Mouse (Mus musculus) stomach, embryonic 14.5 days (tissue): ENCODE data around the gene Tnfrsf12a. TPM values are rescaled to one million over a fixed set of nuclear protein-coding genes. Genes with fewer than 3 reads are reported as not detected.

Experiments
- ATAC-seq: fragments of 200-750 bp; cut with Nextera tagmentation; 2 replicates; pipeline ENCODE4 v1.8.0; 2017; ENCODE audit warnings: low read depth, moderate TSS enrichment; ENCODE audit not compliant: insufficient number of reproducible peaks, insufficient read depth, low FRiP score
- H3K27ac ChIP-seq: fragments of 300-500 bp; sonication (generic); 2 replicates; pipeline ENCODE4 v1.5.1; 2014; ENCODE audit warnings: mild to moderate bottlenecking, low read length, moderate library complexity, mixed read lengths
- H3K27me3 ChIP-seq: fragments of 300-500 bp; sonication (generic); 2 replicates; pipeline ENCODE4 v1.6.1; 2014; ENCODE audit warnings: low read length, control low read depth, mixed read lengths; ENCODE audit not compliant: control insufficient read depth, insufficient read depth
- H3K36me3 ChIP-seq: fragments of 300-500 bp; sonication (generic); 2 replicates; pipeline ENCODE4 v1.6.1; 2014; ENCODE audit warnings: mild to moderate bottlenecking, control low read depth, low read length, moderate library complexity, mixed read lengths; ENCODE audit not compliant: control insufficient read depth, insufficient read depth
- H3K4me1 ChIP-seq: fragments of 300-500 bp; sonication (generic); 2 replicates; pipeline ENCODE4 v1.6.1; 2014; ENCODE audit warnings: low read length, control low read depth, mixed read lengths; ENCODE audit not compliant: control insufficient read depth, insufficient read depth
- H3K4me2 ChIP-seq: fragments of 300-500 bp; sonication (generic); replicated peaks from 2 replicates; pipeline ENCODE4 v1.6.1; 2014; ENCODE audit warnings: low read depth, low read length, control low read depth
- H3K4me3 ChIP-seq: fragments of 300-500 bp; sonication (generic); 2 replicates; pipeline ENCODE4 v1.5.1; 2014; ENCODE audit warnings: low read depth, low read length, control low read depth
- H3K9ac ChIP-seq: fragments of 300-500 bp; sonication (generic); replicated peaks from 2 replicates; pipeline ENCODE4 v1.6.1; 2014; ENCODE audit warnings: low read depth, mild to moderate bottlenecking, control low read depth, low read length, moderate library complexity, mixed read lengths
- H3K9me3 ChIP-seq: fragments of 300-500 bp; sonication (generic); 2 replicates; pipeline ENCODE4 v1.6.1; 2016; ENCODE audit warnings: low read depth, low read length, control low read depth; ENCODE audit not compliant: control insufficient read depth
- WGBS: fragments of 180-500 bp; shearing (Covaris S2); extraction: QIAGEN DNeasy Blood & Tissue Kit; methylation state at CpG from one replicate; pipeline ENCODE4 v1.1.7; 2014; 5-methylcytosine and 5-hydroxymethylcytosine counted together
- polyA plus RNA-seq: library from polyadenylated mRNA; unstranded; fragments of >200 nt; fragmentation: Nextera tagmentation; extraction: Ambion mirVana; gene quantifications from 2 replicates; pipeline ENCODE4 v1.2.1, GENCODE M21; 2014

Tnfrsf12a gene
- polyA plus RNA-seq, 1 experiment from 2014 or later = 18.0 TPM

DNA sequence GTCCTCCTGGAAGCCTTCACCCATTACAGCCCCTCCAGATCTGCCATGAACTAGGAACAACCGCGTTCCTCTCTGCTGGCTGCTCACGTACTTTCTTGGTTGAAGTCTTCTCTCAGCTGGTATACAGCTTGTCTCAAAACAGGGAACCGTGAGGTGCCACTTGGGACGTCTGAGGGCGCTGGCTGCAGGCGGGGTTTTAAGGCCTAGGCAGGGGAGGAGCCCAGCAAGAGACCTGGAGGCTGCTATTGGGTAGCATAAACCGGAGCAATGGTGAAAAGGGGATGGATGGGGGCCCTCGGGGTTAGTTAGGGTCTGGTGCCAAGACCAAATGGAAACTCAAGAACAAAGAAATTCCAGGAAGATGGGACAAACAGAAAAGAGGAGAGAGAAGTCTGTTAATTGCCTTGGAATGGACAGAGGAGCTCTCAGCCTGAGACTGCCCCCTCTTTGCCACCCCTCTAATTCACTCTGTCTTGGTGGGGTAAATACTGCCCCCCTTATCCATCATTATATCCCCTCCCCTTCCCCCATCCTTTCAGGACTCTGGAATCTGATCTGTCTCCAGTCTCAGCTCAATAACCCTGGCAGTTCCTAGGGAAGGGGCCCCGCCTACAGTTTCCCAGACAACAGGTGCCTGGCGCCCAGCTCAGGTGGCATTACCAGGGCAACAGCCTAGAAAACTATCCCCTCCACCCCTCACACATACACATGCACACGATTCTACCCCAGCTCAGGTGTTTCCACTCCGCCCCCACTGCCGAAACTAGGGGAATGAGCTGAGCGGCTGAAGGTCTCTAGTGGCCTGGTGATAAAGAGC is 6.8 kb upstream of the Tnfrsf12a start, which contains the start of gene Cldn9:
Gene Cldn9, minus strand, starts transcription at position 171 of the 817 bp plus-strand sequence.
- Histone ChIP-seq H3K27me3 (peaks cover 18% of the 10 kb centered on the region), H3K9me3 (no peaks in the 10 kb centered on the region), H3K9ac (no peak within 1 kb of the TSS), H3K36me3 (no peaks in the 10 kb centered on the region; the same call in 1 of the 2 replicates), H3K4me2 (peak within 1 kb of the TSS; percentile 20), H3K4me1 (peaks cover 10% of the 10 kb centered on the region), H3K4me3 (no peak within 1 kb of the TSS), H3K27ac (0 out of 2 replicates have a peak within 1 kb of the TSS, but pooled peaks have one; percentile 10)
- 27% methylated on average over 15 of the region's 15 CpGs for WGBS
- ATAC-seq = peak; percentile 59; the same call in 1 of the 2 replicates

DNA sequence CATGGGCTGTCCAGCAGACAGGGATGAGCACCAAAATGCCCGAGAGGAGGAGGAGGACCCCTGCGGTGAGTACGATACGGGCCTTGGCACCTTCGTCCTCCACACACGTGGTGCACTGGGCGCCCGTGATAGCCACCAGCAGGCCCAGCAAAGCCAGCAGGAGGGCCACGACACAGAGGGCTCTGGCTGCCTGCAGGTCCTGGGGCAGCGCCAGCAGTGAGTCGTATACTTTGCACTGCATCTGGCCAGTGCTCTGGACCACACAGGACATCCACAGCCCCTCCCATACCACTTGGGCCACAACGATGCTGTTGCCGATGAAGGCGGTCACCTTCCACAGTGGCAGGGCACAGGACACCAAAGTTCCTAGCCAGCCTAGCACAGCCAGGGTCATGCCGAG is 6.0 kb upstream of the Tnfrsf12a start:
- no peak for ATAC-seq
- Histone ChIP-seq H3K9me3 (no peaks in the 10 kb centered on the region), H3K27ac (no peak overlapping the region), H3K36me3 (no peaks in the 10 kb centered on the region; the same call in 1 of the 2 replicates), H3K4me1 (peaks cover 10% of the 10 kb centered on the region), H3K4me3 (no peak overlapping the region), H3K4me2 (peak overlapping the region; percentile 20), H3K27me3 (peaks cover 22% of the 10 kb centered on the region), H3K9ac (no peak overlapping the region)
- WGBS = 21% methylated on average over 15 of the region's 15 CpGs

DNA sequence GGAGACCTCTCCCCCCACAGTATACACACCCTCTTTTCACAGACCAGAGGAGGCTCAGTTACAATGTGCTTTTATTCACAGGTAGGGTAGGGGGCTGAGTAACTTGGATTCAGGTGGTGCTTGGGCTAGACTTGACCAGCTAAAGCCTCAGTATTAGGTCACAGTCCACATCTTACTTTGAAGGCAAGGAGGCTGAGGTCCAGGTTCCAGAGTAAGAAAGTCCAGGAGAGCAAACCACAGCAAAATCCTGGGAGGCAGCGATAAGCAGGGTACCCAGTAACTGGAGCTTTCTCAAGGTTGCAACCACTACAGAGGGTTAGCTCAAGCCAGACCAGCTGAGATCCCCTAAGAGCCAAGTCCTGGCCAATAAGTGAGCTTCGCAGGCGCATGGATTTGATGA is 5.3 kb upstream of the Tnfrsf12a start:
- Histone ChIP-seq H3K9me3 (no peaks in the 10 kb centered on the region), H3K27me3 (peaks cover 22% of the 10 kb centered on the region), H3K4me1 (peaks cover 10% of the 10 kb centered on the region), H3K9ac (no peak overlapping the region), H3K4me2 (no peak overlapping the region), H3K36me3 (no peaks in the 10 kb centered on the region; the same call in 1 of the 2 replicates), H3K27ac (no peak overlapping the region), H3K4me3 (no peak overlapping the region)
- ATAC-seq = no peak
- WGBS = 66% methylated on average over 3 of the region's 3 CpGs

GRCm38 (mm10) chr17:23682092-23682491 is 4.8 kb upstream of the Tnfrsf12a start:
- H3K4me2 ChIP-seq = peak overlapping the region; percentile 29; the same call in 1 of the 2 replicates
- H3K4me3 ChIP-seq = no peak overlapping the region
- no peaks in the 10 kb centered on the region for H3K9me3 ChIP-seq
- H3K27me3 ChIP-seq = peaks cover 22% of the 10 kb centered on the region
- WGBS = 39% methylated on average over 4 of the region's 4 CpGs
- no peak overlapping the region for H3K9ac ChIP-seq
- H3K36me3 ChIP-seq = no peaks in the 10 kb centered on the region; the same call in 1 of the 2 replicates
- no peak for ATAC-seq
- peak overlapping the region; percentile 15; the same call in 1 of the 2 replicates for H3K27ac ChIP-seq
- peaks cover 10% of the 10 kb centered on the region for H3K4me1 ChIP-seq

DNA sequence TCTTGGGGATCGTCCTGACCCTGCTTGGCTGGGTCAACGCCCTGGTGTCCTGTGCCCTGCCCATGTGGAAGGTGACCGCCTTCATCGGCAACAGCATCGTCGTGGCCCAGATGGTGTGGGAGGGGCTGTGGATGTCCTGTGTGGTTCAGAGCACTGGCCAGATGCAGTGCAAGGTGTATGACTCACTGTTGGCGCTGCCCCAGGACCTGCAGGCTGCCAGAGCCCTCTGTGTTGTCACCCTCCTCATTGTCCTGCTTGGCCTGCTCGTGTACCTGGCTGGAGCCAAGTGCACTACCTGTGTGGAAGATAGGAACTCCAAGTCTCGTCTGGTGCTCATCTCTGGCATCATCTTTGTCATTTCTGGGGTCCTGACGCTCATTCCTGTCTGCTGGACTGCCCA is 3.8 kb upstream of the Tnfrsf12a start:
- peak overlapping the region; percentile 29 for H3K4me2 ChIP-seq
- H3K27me3 ChIP-seq = peaks cover 22% of the 10 kb centered on the region
- no peak overlapping the region for H3K9ac ChIP-seq
- no peak overlapping the region; the same call in 1 of the 2 replicates for H3K27ac ChIP-seq
- H3K4me3 ChIP-seq = 0 out of 2 replicates have a peak overlapping the region, but pooled peaks have one; percentile 26
- H3K9me3 ChIP-seq = no peaks in the 10 kb centered on the region
- no peak for ATAC-seq
- H3K4me1 ChIP-seq = peaks cover 17% of the 10 kb centered on the region
- WGBS = 48% methylated on average over 10 of the region's 10 CpGs
- H3K36me3 ChIP-seq = no peaks in the 10 kb centered on the region; the same call in 1 of the 2 replicates

DNA sequence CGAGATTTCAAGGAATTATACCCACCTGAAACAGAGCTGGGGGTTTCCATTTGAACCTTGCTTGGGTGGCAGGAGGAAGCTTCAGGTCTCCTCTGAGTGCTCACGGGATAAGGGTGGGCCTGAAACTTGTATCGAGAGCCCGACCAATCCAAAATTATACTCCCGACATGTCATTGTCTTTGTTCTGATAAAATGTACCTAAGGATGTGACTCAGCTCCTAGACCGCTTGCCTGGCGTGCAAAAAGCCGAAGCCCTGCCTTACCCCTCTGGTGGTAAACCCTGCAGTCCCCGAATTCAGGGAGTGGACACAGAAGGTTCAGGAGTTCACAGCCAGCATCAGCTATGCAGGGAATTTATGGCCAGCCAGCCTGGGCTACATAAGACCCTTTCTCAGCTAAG is 3.1 kb upstream of the Tnfrsf12a start:
- Histone ChIP-seq H3K4me1 (peaks cover 24% of the 10 kb centered on the region), H3K9ac (no peak overlapping the region), H3K36me3 (no peaks in the 10 kb centered on the region; the same call in 1 of the 2 replicates), H3K27me3 (peaks cover 22% of the 10 kb centered on the region), H3K9me3 (no peaks in the 10 kb centered on the region), H3K4me3 (peak overlapping the region; percentile 26), H3K4me2 (peak overlapping the region; percentile 29), H3K27ac (peak overlapping the region; percentile 49; the same call in 1 of the 2 replicates)
- ATAC-seq = no peak
- WGBS = 56% methylated on average over 9 of the region's 9 CpGs

GRCm38 (mm10) chr17:23679127-23679835 is 2.0 kb upstream of the Tnfrsf12a start, which contains the start of gene Cldn6:
Cldn6 (plus strand) TSS chr17:23679249.
- H3K4me2 ChIP-seq = peak within 1 kb of the TSS; percentile 29
- 1% methylated on average over 38 of the region's 38 CpGs for WGBS
- H3K27me3 ChIP-seq = peaks cover 22% of the 10 kb centered on the region
- peak within 1 kb of the TSS; percentile 25 for H3K9ac ChIP-seq
- peak within 1 kb of the TSS; percentile 26 for H3K4me3 ChIP-seq
- H3K4me1 ChIP-seq = peaks cover 29% of the 10 kb centered on the region
- H3K9me3 ChIP-seq = no peaks in the 10 kb centered on the region
- no peak; the same call in 1 of the 2 replicates for ATAC-seq
- H3K27ac ChIP-seq = peak within 1 kb of the TSS; percentile 52; the same call in 1 of the 2 replicates
- H3K36me3 ChIP-seq = no peaks in the 10 kb centered on the region; the same call in 1 of the 2 replicates

DNA sequence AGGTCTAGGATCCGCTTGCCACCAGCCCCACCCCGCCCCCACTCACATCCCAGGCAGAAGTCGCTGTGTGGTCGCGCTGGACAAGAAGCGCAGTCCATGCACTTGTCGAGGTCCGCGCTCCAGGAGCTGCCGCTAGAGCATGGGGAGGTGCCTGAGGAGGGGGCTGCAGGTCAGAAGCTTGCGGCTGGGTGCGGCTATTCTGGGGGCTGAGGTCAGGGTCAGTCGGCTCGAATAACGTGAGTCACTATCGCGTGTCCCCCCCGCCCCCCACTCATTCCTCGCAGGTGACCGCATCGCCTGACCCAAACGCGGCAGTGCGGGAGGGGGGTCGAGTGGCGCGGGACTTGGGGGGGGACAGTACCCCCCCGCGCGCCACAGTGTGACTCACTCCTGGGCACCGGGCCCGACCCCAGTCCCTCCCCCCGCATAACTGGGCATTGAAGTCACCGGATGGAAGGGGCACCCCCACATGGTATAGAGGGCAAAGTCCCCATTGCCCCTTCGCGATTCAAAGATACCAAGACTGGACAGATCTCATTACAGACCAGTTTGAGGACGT is 716 bp downstream of the Tnfrsf12a start:
- Histone ChIP-seq H3K36me3 (no peaks in the 10 kb centered on the region; the same call in 1 of the 2 replicates), H3K4me1 (peaks cover 29% of the 10 kb centered on the region; the same call in 1 of the 2 replicates), H3K9me3 (no peaks in the 10 kb centered on the region), H3K27me3 (peaks cover 20% of the 10 kb centered on the region), H3K27ac (peak overlapping the region; percentile 34; the same call in 1 of the 2 replicates), H3K4me2 (peak overlapping the region; percentile 89), H3K9ac (peak overlapping the region; percentile 2; the same call in 1 of the 2 replicates), H3K4me3 (peak overlapping the region; percentile 43)
- ATAC-seq = no peak
- WGBS = under 1% methylated on average over 37 of the region's 37 CpGs
